Mouse (Mus musculus): ENCODE data around the gene Immt. TPM values are rescaled to one million over a fixed set of nuclear protein-coding genes. Genes with fewer than 3 reads are reported as not detected.

Gene Immt
- polyA plus RNA-seq (2012; fragmentation: generic; extraction: Trizol) = 111 TPM
- long read RNA-seq, experiment 1, transcript Immt-203 (13 exons, 2,518 nt) = major isoform, 21 of 85 reads
- long read RNA-seq, experiment 1, partial matches to known transcripts = 15 of 85 reads
- long read RNA-seq, experiment 1, other reads (novel, unspliced or antisense) = 49 of 85 reads
- long read RNA-seq, experiment 2, transcript Immt-203 (13 exons, 2,518 nt) = major isoform, 201 of 736 reads
- long read RNA-seq, experiment 2, partial matches to known transcripts = 17 of 736 reads
- long read RNA-seq, experiment 2, other reads (novel, unspliced or antisense) = 518 of 736 reads

- TF ChIP-seq MYOG (IDR thresholded peaks at IDR 0.05; ENCODE audit: control insufficient read depth, extremely low read depth, insufficient read length) = no peak
- no peak for TF ChIP-seq CEBPB (IDR thresholded peaks at IDR 0.05; ENCODE audit: low read depth)
- no peak for TF ChIP-seq MYOD1 (IDR thresholded peaks at IDR 0.05; ENCODE audit: control insufficient read depth, insufficient read length, low read depth)
- no peak for TF ChIP-seq CTCF (IDR thresholded peaks at IDR 0.05; ENCODE audit: control insufficient read depth, insufficient read depth, insufficient read length)
- no peak for TF ChIP-seq MAX (IDR thresholded peaks at IDR 0.05)
- TF ChIP-seq FOSL1 (IDR thresholded peaks at IDR 0.05; ENCODE audit: insufficient read depth, low read length, poor library complexity, severe bottlenecking) = no peak
- TF ChIP-seq USF1 (IDR thresholded peaks at IDR 0.05; ENCODE audit: low read depth) = no peak
Observed at GRCm38 (mm10) chr6:71830690-71831580, at the start of gene Immt. Immt (plus strand) TSS chr6:71831331.

GRCm38 (mm10) chr6:71783165-71783564, 48.0 kb upstream of the Immt start:
- H3K4me3 ChIP-seq (ENCODE audit: insufficient read depth, poor library complexity, severe bottlenecking) = no peak overlapping the region
- no peaks in the 10 kb centered on the region for H3K36me3 ChIP-seq (ENCODE audit: control insufficient read depth, insufficient read depth)
- TF ChIP-seq FOSL1 (IDR thresholded peaks at IDR 0.05; ENCODE audit: insufficient read depth, low read length, poor library complexity, severe bottlenecking) (peak; percentile 8), CTCF (IDR thresholded peaks at IDR 0.05; ENCODE audit: control insufficient read depth, insufficient read depth, insufficient read length) (no peak)

More at GRCm38 (mm10) chr6:71830690-71831580, at the start of gene Immt:
- H3ac ChIP-seq (ENCODE audit: control insufficient read depth, insufficient read length, low read depth) = peak within 1 kb of the TSS; percentile 96
- H3K4me3 ChIP-seq (ENCODE audit: insufficient read depth, poor library complexity, severe bottlenecking) = peak within 1 kb of the TSS; percentile 97
- H3K27me3 ChIP-seq (ENCODE audit: control insufficient read depth, insufficient read depth, insufficient read length) = no peaks in the 10 kb centered on the region
- H3K36me3 ChIP-seq (ENCODE audit: control insufficient read depth, insufficient read depth) = peaks cover 24% of the 10 kb centered on the region
- peaks cover 39% of the 10 kb centered on the region for H3K79me3 ChIP-seq (ENCODE audit: low read depth)
- peaks cover 46% of the 10 kb centered on the region for H3K79me2 ChIP-seq (ENCODE audit: control insufficient read depth, insufficient read depth)

GRCm38 (mm10) chr6:71788348-71788747, 42.8 kb upstream of the Immt start:
- no peaks in the 10 kb centered on the region for H3K79me3 ChIP-seq (ENCODE audit: low read depth)
- no peak overlapping the region for H3ac ChIP-seq (ENCODE audit: control insufficient read depth, insufficient read length, low read depth)
- H3K27me3 ChIP-seq (ENCODE audit: control insufficient read depth, insufficient read depth, insufficient read length) = peaks cover 3% of the 10 kb centered on the region
- H3K4me3 ChIP-seq (ENCODE audit: insufficient read depth, poor library complexity, severe bottlenecking) = no peak overlapping the region
- TF ChIP-seq MYOG (IDR thresholded peaks at IDR 0.05; ENCODE audit: control insufficient read depth, extremely low read depth, insufficient read length) = no peak
- no peak for TF ChIP-seq CTCF (IDR thresholded peaks at IDR 0.05; ENCODE audit: control insufficient read depth, insufficient read depth, insufficient read length)
- TF ChIP-seq CEBPB (IDR thresholded peaks at IDR 0.05; ENCODE audit: low read depth) = no peak
- TF ChIP-seq USF1 (IDR thresholded peaks at IDR 0.05; ENCODE audit: low read depth) = no peak
- TF ChIP-seq FOSL1 (IDR thresholded peaks at IDR 0.05; ENCODE audit: insufficient read depth, low read length, poor library complexity, severe bottlenecking) = no peak
- TF ChIP-seq MYOD1 (IDR thresholded peaks at IDR 0.05; ENCODE audit: control insufficient read depth, insufficient read length, low read depth) = no peak
- TF ChIP-seq MAX (IDR thresholded peaks at IDR 0.05) = no peak
- no peaks in the 10 kb centered on the region for H3K79me2 ChIP-seq (ENCODE audit: control insufficient read depth, insufficient read depth)
- H3K36me3 ChIP-seq (ENCODE audit: control insufficient read depth, insufficient read depth) = no peaks in the 10 kb centered on the region

More at GRCm38 (mm10) chr6:71783165-71783564, 48.0 kb upstream of the Immt start:
- Histone ChIP-seq H3K79me3 (ENCODE audit: low read depth) (no peaks in the 10 kb centered on the region), H3ac (ENCODE audit: control insufficient read depth, insufficient read length, low read depth) (no peak overlapping the region), H3K27me3 (ENCODE audit: control insufficient read depth, insufficient read depth, insufficient read length) (no peaks in the 10 kb centered on the region), H3K79me2 (ENCODE audit: control insufficient read depth, insufficient read depth) (no peaks in the 10 kb centered on the region)

DNA sequence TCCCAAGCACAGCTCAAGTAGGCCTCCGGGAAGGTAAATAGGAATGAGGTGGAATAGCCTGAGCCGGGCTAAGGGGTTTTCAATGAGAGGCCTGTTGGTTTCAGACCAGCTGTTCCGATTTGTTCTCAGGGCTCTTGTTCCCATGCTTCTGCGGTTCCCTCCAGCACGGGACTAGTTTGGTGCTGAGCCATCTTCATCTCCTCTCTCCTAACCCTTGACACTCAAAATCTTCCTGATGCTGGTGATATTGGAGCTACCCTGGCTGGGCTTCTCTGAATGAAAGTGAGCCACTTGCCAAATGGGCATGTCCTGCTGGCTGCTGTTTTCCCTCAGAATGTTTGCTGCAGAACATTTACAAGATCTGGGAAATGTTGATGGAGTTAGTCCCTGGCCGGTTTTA, 39.4 kb upstream of the Immt start:
- H3K79me2 ChIP-seq (ENCODE audit: control insufficient read depth, insufficient read depth) = no peaks in the 10 kb centered on the region
- no peaks in the 10 kb centered on the region for H3K79me3 ChIP-seq (ENCODE audit: low read depth)
- no peaks in the 10 kb centered on the region for H3K36me3 ChIP-seq (ENCODE audit: control insufficient read depth, insufficient read depth)
- peaks cover 19% of the 10 kb centered on the region for H3K27me3 ChIP-seq (ENCODE audit: control insufficient read depth, insufficient read depth, insufficient read length)
- H3ac ChIP-seq (ENCODE audit: control insufficient read depth, insufficient read length, low read depth) = no peak overlapping the region
- H3K4me3 ChIP-seq (ENCODE audit: insufficient read depth, poor library complexity, severe bottlenecking) = no peak overlapping the region
- no peak for TF ChIP-seq FOSL1 (IDR thresholded peaks at IDR 0.05; ENCODE audit: insufficient read depth, low read length, poor library complexity, severe bottlenecking)
- no peak for TF ChIP-seq MAX (IDR thresholded peaks at IDR 0.05)
- TF ChIP-seq CEBPB (IDR thresholded peaks at IDR 0.05; ENCODE audit: low read depth) = no peak
- no peak for TF ChIP-seq CTCF (IDR thresholded peaks at IDR 0.05; ENCODE audit: control insufficient read depth, insufficient read depth, insufficient read length)
- no peak for TF ChIP-seq MYOG (IDR thresholded peaks at IDR 0.05; ENCODE audit: control insufficient read depth, extremely low read depth, insufficient read length)
- no peak for TF ChIP-seq MYOD1 (IDR thresholded peaks at IDR 0.05; ENCODE audit: control insufficient read depth, insufficient read length, low read depth)
- no peak for TF ChIP-seq USF1 (IDR thresholded peaks at IDR 0.05; ENCODE audit: low read depth)

GRCm38 (mm10) chr6:71799391-71799790, 31.7 kb upstream of the Immt start:
- no peaks in the 10 kb centered on the region for H3K36me3 ChIP-seq (ENCODE audit: control insufficient read depth, insufficient read depth)
- H3K79me3 ChIP-seq (ENCODE audit: low read depth) = no peaks in the 10 kb centered on the region
- H3K4me3 ChIP-seq (ENCODE audit: insufficient read depth, poor library complexity, severe bottlenecking) = no peak overlapping the region
- no peaks in the 10 kb centered on the region for H3K79me2 ChIP-seq (ENCODE audit: control insufficient read depth, insufficient read depth)
- no peak overlapping the region for H3ac ChIP-seq (ENCODE audit: control insufficient read depth, insufficient read length, low read depth)
- H3K27me3 ChIP-seq (ENCODE audit: control insufficient read depth, insufficient read depth, insufficient read length) = peaks cover 25% of the 10 kb centered on the region
- TF ChIP-seq MYOG (IDR thresholded peaks at IDR 0.05; ENCODE audit: control insufficient read depth, extremely low read depth, insufficient read length) (no peak), FOSL1 (IDR thresholded peaks at IDR 0.05; ENCODE audit: insufficient read depth, low read length, poor library complexity, severe bottlenecking) (no peak), USF1 (IDR thresholded peaks at IDR 0.05; ENCODE audit: low read depth) (no peak), CTCF (IDR thresholded peaks at IDR 0.05; ENCODE audit: control insufficient read depth, insufficient read depth, insufficient read length) (no peak), MAX (IDR thresholded peaks at IDR 0.05) (no peak), CEBPB (IDR thresholded peaks at IDR 0.05; ENCODE audit: low read depth) (no peak), MYOD1 (IDR thresholded peaks at IDR 0.05; ENCODE audit: control insufficient read depth, insufficient read length, low read depth) (no peak)
